Mouse (Mus musculus) neural tube, embryonic 12.5 days (tissue): ENCODE measurements at regions not wholly inside any gene's neighbourhood (a gene's known extent, or its start where the extent isn't known, plus 50 kb on each side); places are given as distances from the start of the nearest gene placed in this dataset.

Experiments used
- ATAC-seq: fragments of 200-750 bp; cut with Nextera tagmentation; 2 replicates; pipeline ENCODE4 v1.8.0; 2017; ENCODE audit warnings: low read depth, mild to moderate bottlenecking, moderate TSS enrichment, moderate library complexity; ENCODE audit not compliant: low FRiP score
- H3K27ac ChIP-seq: fragments of 300-500 bp; sonication (generic); 2 replicates; pipeline ENCODE4 v1.5.1; 2016
- H3K27me3 ChIP-seq: fragments of 300-500 bp; sonication (generic); replicated peaks from 2 replicates; pipeline ENCODE4 v1.6.1; 2016; ENCODE audit warnings: mild to moderate bottlenecking
- H3K36me3 ChIP-seq: fragments of 300-500 bp; sonication (generic); 2 replicates; pipeline ENCODE4 v1.6.1; 2016; ENCODE audit warnings: mild to moderate bottlenecking
- H3K4me1 ChIP-seq: fragments of 300-500 bp; sonication (generic); 2 replicates; pipeline ENCODE4 v1.6.1; 2016
- H3K4me2 ChIP-seq: fragments of 300-500 bp; sonication (generic); replicated peaks from 2 replicates; pipeline ENCODE4 v1.6.1; 2016; ENCODE audit warnings: mild to moderate bottlenecking
- H3K4me3 ChIP-seq: fragments of 300-500 bp; sonication (generic); 2 replicates; pipeline ENCODE4 v1.5.1; 2016
- H3K9ac ChIP-seq: fragments of 300-500 bp; sonication (generic); 2 replicates; pipeline ENCODE4 v1.6.1; 2016; ENCODE audit warnings: mild to moderate bottlenecking
- H3K9me3 ChIP-seq: fragments of 300-500 bp; sonication (generic); 2 replicates; pipeline ENCODE4 v1.6.1; 2016; ENCODE audit warnings: mild to moderate bottlenecking
- WGBS: fragments of 180-500 bp; shearing (Covaris S2); methylation state at CpG from one replicate; pipeline ENCODE4 v1.1.7; 2016; 5-methylcytosine and 5-hydroxymethylcytosine counted together

GRCm38 (mm10) chr5:91721231-91722096 lies 204.0 kb downstream of the Parm1 start:
- H3K27ac ChIP-seq: no peak overlapping the region
- ATAC-seq: no peak
- WGBS: 91% methylated on average over 9 of the region's 9 CpGs

GRCm38 (mm10) chr5:91713020-91713419 lies 195.6 kb downstream of the Parm1 start:
- Histone ChIP-seq H3K4me2 (no peak overlapping the region), H3K27ac (no peak overlapping the region), H3K9ac (no peak overlapping the region), H3K4me1 (no peaks in the 10 kb centered on the region), H3K27me3 (no peaks in the 10 kb centered on the region), H3K4me3 (no peak overlapping the region), H3K9me3 (no peaks in the 10 kb centered on the region), H3K36me3 (no peaks in the 10 kb centered on the region)
- WGBS: 57% methylated on average over 8 of the region's 8 CpGs
- no peak for ATAC-seq

More at GRCm38 (mm10) chr5:91721231-91722096, 204.0 kb downstream of the Parm1 start:
- Histone ChIP-seq H3K9me3 (no peaks in the 10 kb centered on the region), H3K4me1 (no peaks in the 10 kb centered on the region), H3K4me3 (no peak overlapping the region), H3K9ac (no peak overlapping the region), H3K36me3 (no peaks in the 10 kb centered on the region), H3K27me3 (no peaks in the 10 kb centered on the region), H3K4me2 (no peak overlapping the region)

GRCm38 (mm10) chr5:91709494-91710286 lies 192.3 kb downstream of the Parm1 start:
- no peak for ATAC-seq
- Histone ChIP-seq H3K4me1 (no peaks in the 10 kb centered on the region), H3K4me2 (no peak overlapping the region), H3K9ac (no peak overlapping the region), H3K27me3 (no peaks in the 10 kb centered on the region), H3K27ac (no peak overlapping the region), H3K4me3 (no peak overlapping the region), H3K9me3 (no peaks in the 10 kb centered on the region), H3K36me3 (no peaks in the 10 kb centered on the region)
- 94% methylated on average over 1 of the region's 1 CpGs for WGBS

- H3K27me3 ChIP-seq: no peaks in the 10 kb centered on the region
- WGBS: 88% methylated on average over 6 of the region's 6 CpGs
- no peaks in the 10 kb centered on the region for H3K36me3 ChIP-seq
- no peak overlapping the region for H3K27ac ChIP-seq
- H3K4me1 ChIP-seq: no peaks in the 10 kb centered on the region
- H3K9ac ChIP-seq: no peak overlapping the region
- H3K4me3 ChIP-seq: no peak overlapping the region
- H3K4me2 ChIP-seq: no peak overlapping the region
- H3K9me3 ChIP-seq: no peaks in the 10 kb centered on the region
- ATAC-seq: no peak
Observed at GRCm38 (mm10) chr5:91708149-91708548, 190.7 kb downstream of the Parm1 start.

- Histone ChIP-seq H3K27me3 (no peaks in the 10 kb centered on the region), H3K9me3 (no peaks in the 10 kb centered on the region), H3K4me2 (no peak overlapping the region), H3K4me3 (no peak overlapping the region), H3K4me1 (peaks cover 17% of the 10 kb centered on the region), H3K27ac (no peak overlapping the region), H3K36me3 (no peaks in the 10 kb centered on the region), H3K9ac (no peak overlapping the region)
- no peak for ATAC-seq
- WGBS: 80% methylated on average over 6 of the region's 6 CpGs
Observed at GRCm38 (mm10) chr5:91697075-91697474, 179.7 kb downstream of the Parm1 start.

GRCm38 (mm10) chr5:91696532-91696931 lies 179.1 kb downstream of the Parm1 start:
- Histone ChIP-seq H3K4me2 (no peak overlapping the region), H3K27me3 (no peaks in the 10 kb centered on the region), H3K9ac (no peak overlapping the region), H3K4me1 (peaks cover 17% of the 10 kb centered on the region), H3K4me3 (no peak overlapping the region), H3K36me3 (no peaks in the 10 kb centered on the region), H3K9me3 (no peaks in the 10 kb centered on the region), H3K27ac (no peak overlapping the region)
- WGBS: 88% methylated on average over 6 of the region's 6 CpGs
- no peak for ATAC-seq

- Histone ChIP-seq H3K36me3 (no peaks in the 10 kb centered on the region), H3K27ac (no peak overlapping the region), H3K4me1 (peaks cover 17% of the 10 kb centered on the region), H3K9me3 (no peaks in the 10 kb centered on the region), H3K4me2 (no peak overlapping the region), H3K9ac (no peak overlapping the region), H3K4me3 (no peak overlapping the region), H3K27me3 (no peaks in the 10 kb centered on the region)
- 83% methylated on average over 3 of the region's 3 CpGs for WGBS
- ATAC-seq: no peak
Observed at GRCm38 (mm10) chr5:91695632-91696031, 178.2 kb downstream of the Parm1 start.

GRCm38 (mm10) chr5:91693277-91693676 lies 175.9 kb downstream of the Parm1 start:
- ATAC-seq: no peak
- Histone ChIP-seq H3K36me3 (no peaks in the 10 kb centered on the region), H3K4me2 (no peak overlapping the region), H3K27ac (no peak overlapping the region), H3K9ac (no peak overlapping the region), H3K9me3 (no peaks in the 10 kb centered on the region), H3K4me3 (no peak overlapping the region), H3K27me3 (no peaks in the 10 kb centered on the region), H3K4me1 (peaks cover 17% of the 10 kb centered on the region)
- WGBS: 70% methylated on average over 11 of the region's 11 CpGs

- ATAC-seq: no peak
- H3K9me3 ChIP-seq: no peaks in the 10 kb centered on the region
- no peaks in the 10 kb centered on the region for H3K27me3 ChIP-seq
- H3K27ac ChIP-seq: no peak overlapping the region
- H3K36me3 ChIP-seq: no peaks in the 10 kb centered on the region
- H3K4me2 ChIP-seq: no peak overlapping the region
- H3K9ac ChIP-seq: no peak overlapping the region
- WGBS: 32% methylated on average over 6 of the region's 6 CpGs
- peaks cover 17% of the 10 kb centered on the region for H3K4me1 ChIP-seq
- no peak overlapping the region for H3K4me3 ChIP-seq
Observed at GRCm38 (mm10) chr5:91692292-91692691, 174.9 kb downstream of the Parm1 start.

GRCm38 (mm10) chr5:91678727-91679126 lies 161.3 kb downstream of the Parm1 start:
- no peak overlapping the region for H3K27ac ChIP-seq
- no peak overlapping the region for H3K9ac ChIP-seq
- H3K9me3 ChIP-seq: no peaks in the 10 kb centered on the region
- ATAC-seq: no peak
- no peak overlapping the region for H3K4me3 ChIP-seq
- H3K36me3 ChIP-seq: no peaks in the 10 kb centered on the region
- H3K27me3 ChIP-seq: no peaks in the 10 kb centered on the region
- no peaks in the 10 kb centered on the region for H3K4me1 ChIP-seq
- H3K4me2 ChIP-seq: no peak overlapping the region
- WGBS: 78% methylated on average over 6 of the region's 6 CpGs
